8 mouse cellular contexts compared by ENCODE assay signal in the genomic region with DNA sequence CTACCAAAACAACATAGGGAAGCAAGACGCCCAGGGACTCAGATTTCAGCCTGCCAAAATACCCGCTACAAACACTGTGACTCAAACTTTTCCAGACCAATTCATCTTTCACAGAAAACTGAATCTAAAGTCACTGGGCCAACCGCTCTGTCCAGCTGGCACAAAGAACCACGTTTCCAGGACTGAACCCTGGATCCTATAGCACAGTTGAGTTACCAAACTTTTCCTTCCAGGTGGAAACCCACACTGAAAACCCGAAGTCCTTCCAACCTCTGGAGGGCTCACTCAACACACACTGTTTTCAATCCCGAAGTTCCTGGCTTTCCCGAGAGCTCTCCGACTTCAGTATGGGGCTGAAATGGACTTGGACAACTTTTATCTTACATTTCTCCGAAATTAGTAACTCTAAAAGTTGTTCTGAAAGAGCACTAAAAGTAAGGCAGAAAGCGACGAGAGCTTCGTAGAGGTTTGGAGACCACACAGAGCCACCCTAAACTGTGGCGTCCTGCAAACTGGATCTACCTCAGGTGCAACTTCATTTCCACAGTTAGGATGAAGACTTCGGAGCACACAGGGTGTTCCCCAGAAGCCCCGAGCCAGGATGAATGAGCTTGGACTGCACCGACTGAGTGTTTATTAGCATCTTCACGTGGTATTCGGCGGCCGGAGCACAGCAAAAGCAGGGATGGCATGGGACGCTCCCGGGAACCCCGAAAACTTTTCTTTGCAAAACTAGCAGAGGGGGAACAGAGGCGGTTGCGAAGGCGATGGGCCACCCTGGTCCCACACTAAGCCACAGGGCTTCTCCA. TPM values are rescaled to one million over a fixed set of nuclear protein-coding genes. Genes with fewer than 3 reads are reported as not detected.
DNase-seq lines count a peak whose midpoint lies in the region; ATAC-seq and TF ChIP-seq lines count a peak whose summit lies in the region.

No protein-coding gene starts in this region.

- H3K4me1 ChIP-seq in spleen, adult 2 months (ENCODE audit: control insufficient read depth, insufficient read depth, insufficient read length): peaks cover 3% of the 10 kb centered on the region
- peaks cover 29% of the 10 kb centered on the region for H3K4me1 ChIP-seq in embryonic facial prominence, embryonic 12.5 days
- H3K4me1 ChIP-seq in hindbrain, embryonic 13.5 days (replicated peaks): peaks cover 34% of the 10 kb centered on the region
- peaks cover 21% of the 10 kb centered on the region for H3K4me1 ChIP-seq in megakaryocyte, embryonic 14.5 days

- DNase-seq in spleen, adult 2 months (ENCODE audit: low read depth in 1 of 2, low spot score in 2 of 2): no peak
- no peak for DNase-seq in spleen, postnatal 36 days (ENCODE audit: low spot score in 2 of 2)
- no peak for DNase-seq in B cell, adult 2 months
- DNase-seq in thymus, adult 18-20 months: no peak
- no peak for DNase-seq in cerebellum, adult 11 months

- no peak for TF ChIP-seq POLR2A in spleen, adult 2 months (IDR thresholded peaks at IDR 0.05; ENCODE audit: low read depth, low read length)

- H3K27ac ChIP-seq in spleen, adult 2 months (ENCODE audit: insufficient read depth, low read length): no peak overlapping the region
- peak overlapping the region; percentile 93 for H3K27ac ChIP-seq in embryonic facial prominence, embryonic 12.5 days
- peak overlapping the region; percentile 86 for H3K27ac ChIP-seq in hindbrain, embryonic 13.5 days

- peaks cover 12% of the 10 kb centered on the region for H3K27me3 ChIP-seq in spleen, adult 2 months (ENCODE audit: control insufficient read depth, insufficient read depth, low read length)
- no peaks in the 10 kb centered on the region for H3K27me3 ChIP-seq in embryonic facial prominence, embryonic 12.5 days
- H3K27me3 ChIP-seq in hindbrain, embryonic 13.5 days: no peaks in the 10 kb centered on the region
- H3K27me3 ChIP-seq in megakaryocyte, embryonic 14.5 days (replicated peaks): peaks cover 22% of the 10 kb centered on the region

- peak; percentile 11; the same call in 1 of the 2 replicates for ATAC-seq in embryonic facial prominence, embryonic 12.5 days (ENCODE audit: insufficient number of reproducible peaks, insufficient read depth, low FRiP score, low TSS enrichment)
- peak; percentile 37 for ATAC-seq in hindbrain, embryonic 13.5 days (ENCODE audit: low FRiP score)

- WGBS in spleen, adult 2 months: 18% methylated on average over 26 of the region's 26 CpGs
- WGBS in embryonic facial prominence, embryonic 12.5 days: under 1% methylated on average over 26 of the region's 26 CpGs
- under 1% methylated on average over 26 of the region's 26 CpGs for WGBS in hindbrain, embryonic 13.5 days

- peak overlapping the region; percentile 50 for H3K4me2 ChIP-seq in embryonic facial prominence, embryonic 12.5 days (replicated peaks)
- peak overlapping the region; percentile 88 for H3K4me2 ChIP-seq in hindbrain, embryonic 13.5 days

- H3K36me3 ChIP-seq in spleen, adult 2 months (ENCODE audit: control insufficient read depth, insufficient read depth, low read length): no peaks in the 10 kb centered on the region
- no peaks in the 10 kb centered on the region for H3K36me3 ChIP-seq in embryonic facial prominence, embryonic 12.5 days
- no peaks in the 10 kb centered on the region for H3K36me3 ChIP-seq in hindbrain, embryonic 13.5 days
- H3K36me3 ChIP-seq in megakaryocyte, embryonic 14.5 days (replicated peaks; ENCODE audit: low read length): no peaks in the 10 kb centered on the region

- H3K4me3 ChIP-seq in spleen, adult 2 months (ENCODE audit: extremely low read depth, insufficient read depth, insufficient read length): peak overlapping the region; percentile 57
- peak overlapping the region; percentile 94 for H3K4me3 ChIP-seq in embryonic facial prominence, embryonic 12.5 days
- H3K4me3 ChIP-seq in hindbrain, embryonic 13.5 days: peak overlapping the region; percentile 95
- H3K4me3 ChIP-seq in megakaryocyte, embryonic 14.5 days (replicated peaks): peak overlapping the region; percentile 94

- no peak for TF ChIP-seq CTCF in spleen, adult 2 months (IDR thresholded peaks at IDR 0.05; ENCODE audit: extremely low read depth, insufficient read depth, insufficient read length, insufficient replicate concordance)

- H3K9me3 ChIP-seq in embryonic facial prominence, embryonic 12.5 days: no peaks in the 10 kb centered on the region
- H3K9me3 ChIP-seq in hindbrain, embryonic 13.5 days: no peaks in the 10 kb centered on the region
- H3K9me3 ChIP-seq in megakaryocyte, embryonic 14.5 days: no peaks in the 10 kb centered on the region

- peak overlapping the region; percentile 99 for H3K9ac ChIP-seq in embryonic facial prominence, embryonic 12.5 days
- peak overlapping the region; percentile 97 for H3K9ac ChIP-seq in hindbrain, embryonic 13.5 days

RNA-seq across cellular contexts. Expression of gene Adgra3, which starts 1.0 kb away (rescaled TPM):
- polyA plus RNA-seq in spleen, adult 2 months (2012; rRNA removed): 5.8 and 9.2 TPM in 2 replicates
- 59.4 and 59.6 TPM in 2 replicates for polyA plus RNA-seq in embryonic facial prominence, embryonic 12.5 days (2016; fragmentation: Nextera tagmentation; extraction: Ambion mirVana)
- 17.7 and 19.6 TPM in 2 replicates for polyA plus RNA-seq in hindbrain, embryonic 13.5 days (2015; fragmentation: Nextera tagmentation; extraction: Ambion mirVana)
- 0.18 and 0.96 TPM in 2 replicates for polyA plus RNA-seq in megakaryocyte, embryonic 14.5 days (2012; ENCODE audit: insufficient read depth, low replicate concordance)
